Mouse (Mus musculus) embryonic facial prominence, embryonic 11.5 days (tissue): ENCODE data around the gene T2. TPM values are rescaled to one million over a fixed set of nuclear protein-coding genes. Genes with fewer than 3 reads are reported as not detected.
A peak's percentile ranks its signal among the peaks of the same experiment; 100 is the strongest.

Experiments
- ATAC-seq: fragments of 200-750 bp; cut with Nextera tagmentation; replicated peaks from 2 replicates; pipeline ENCODE4 v1.8.0; 2017; ENCODE audit warnings: low read depth; ENCODE audit not compliant: insufficient number of reproducible peaks, low FRiP score, low TSS enrichment
- DNase-seq: peaks from one replicate; pipeline ENCODE4 v3.0.0-alpha.2; 2015; ENCODE audit warnings: low spot score
- H3K27ac ChIP-seq: fragments of 300-500 bp; sonication (generic); replicated peaks from 2 replicates; pipeline ENCODE4 v1.5.1; 2014; ENCODE audit warnings: mild to moderate bottlenecking, low read depth, low read length, control low read depth
- H3K27me3 ChIP-seq: fragments of 300-500 bp; sonication (generic); 2 replicates; pipeline ENCODE4 v1.6.1; 2014; ENCODE audit warnings: mild to moderate bottlenecking, low read length, moderate library complexity, mixed read lengths; ENCODE audit not compliant: control insufficient read depth, insufficient read depth
- H3K36me3 ChIP-seq: fragments of 300-500 bp; sonication (generic); replicated peaks from 2 replicates; pipeline ENCODE4 v1.6.1; 2014; ENCODE audit warnings: low read depth, mild to moderate bottlenecking, low read length, moderate library complexity, mixed read lengths; ENCODE audit not compliant: control insufficient read depth, insufficient read depth
- H3K4me1 ChIP-seq: fragments of 300-500 bp; sonication (generic); 2 replicates; pipeline ENCODE4 v1.6.1; 2014; ENCODE audit warnings: low read length, mixed read lengths; ENCODE audit not compliant: control insufficient read depth, insufficient read depth
- H3K4me2 ChIP-seq: fragments of 300-500 bp; sonication (generic); 2 replicates; pipeline ENCODE4 v1.6.1; 2014; ENCODE audit warnings: low read depth, mild to moderate bottlenecking, control low read depth, low read length, moderate library complexity
- H3K4me3 ChIP-seq: fragments of 300-500 bp; sonication (generic); 2 replicates; pipeline ENCODE4 v1.5.1; 2014; ENCODE audit warnings: low read depth, low read length, control low read depth
- H3K9ac ChIP-seq: fragments of 300-500 bp; sonication (generic); replicated peaks from 2 replicates; pipeline ENCODE4 v1.6.1; 2014; ENCODE audit warnings: mild to moderate bottlenecking, control low read depth, low read length
- H3K9me3 ChIP-seq: fragments of 300-500 bp; sonication (generic); replicated peaks from 2 replicates; pipeline ENCODE4 v1.6.1; 2016; ENCODE audit warnings: mild to moderate bottlenecking, low read length, inconsistent platforms, mixed read lengths; ENCODE audit not compliant: control insufficient read depth
- WGBS: fragments of 180-500 bp; shearing (Covaris S2); extraction: QIAGEN DNeasy Blood & Tissue Kit; methylation state at CpG from one replicate; pipeline ENCODE4 v1.1.7; 2014; 5-methylcytosine and 5-hydroxymethylcytosine counted together
- polyA plus RNA-seq: library from polyadenylated mRNA; unstranded; fragments of >200 nt; fragmentation: Nextera tagmentation; extraction: Ambion mirVana; gene quantifications from 2 replicates; pipeline ENCODE4 v1.2.1, GENCODE M21; 2014

Gene T2
- polyA plus RNA-seq, 1 experiment from 2014 or later = 1.2 TPM

DNA sequence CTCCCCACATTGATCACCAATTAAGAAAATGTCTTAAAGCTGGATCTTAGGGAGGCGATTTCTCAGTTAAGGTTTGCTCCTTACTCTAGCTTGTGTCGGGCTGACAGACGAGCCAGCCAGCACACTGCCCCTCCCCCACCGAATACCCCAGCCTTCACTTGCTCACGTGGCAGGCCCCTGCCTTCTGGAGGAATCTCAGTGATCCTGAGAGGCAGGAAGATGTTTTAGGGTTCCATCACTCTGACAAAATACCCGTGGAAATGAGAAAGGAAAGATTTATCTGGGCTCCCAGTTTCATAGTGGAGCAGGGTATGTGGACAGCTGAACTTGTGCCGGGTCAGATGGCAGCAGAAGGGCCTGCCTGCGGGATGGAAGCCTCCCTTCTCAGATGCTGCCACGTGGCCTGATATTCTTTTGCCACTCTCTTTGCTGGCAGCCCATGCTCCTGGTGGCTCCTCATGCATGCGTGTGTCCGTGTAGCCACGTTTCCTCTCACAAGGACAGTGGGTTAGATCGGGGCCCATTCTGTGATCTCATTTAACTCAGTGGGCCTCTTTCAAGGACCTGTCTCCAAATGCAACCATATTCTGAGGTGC is 14.9 kb downstream of the T2 start:
- no peaks in the 10 kb centered on the region for H3K27me3 ChIP-seq
- ATAC-seq (no peak), DNase-seq (peak; percentile 64)
- H3K4me2 ChIP-seq = 0 out of 2 replicates have a peak overlapping the region, but pooled peaks have one; percentile 5
- H3K9me3 ChIP-seq = no peaks in the 10 kb centered on the region
- peak overlapping the region; percentile 29; the same call in 1 of the 2 replicates for H3K9ac ChIP-seq
- no peak overlapping the region for H3K27ac ChIP-seq
- no peak overlapping the region for H3K4me3 ChIP-seq
- 25% methylated on average over 13 of the region's 13 CpGs for WGBS
- H3K36me3 ChIP-seq = no peaks in the 10 kb centered on the region
- peaks cover 12% of the 10 kb centered on the region for H3K4me1 ChIP-seq

DNA sequence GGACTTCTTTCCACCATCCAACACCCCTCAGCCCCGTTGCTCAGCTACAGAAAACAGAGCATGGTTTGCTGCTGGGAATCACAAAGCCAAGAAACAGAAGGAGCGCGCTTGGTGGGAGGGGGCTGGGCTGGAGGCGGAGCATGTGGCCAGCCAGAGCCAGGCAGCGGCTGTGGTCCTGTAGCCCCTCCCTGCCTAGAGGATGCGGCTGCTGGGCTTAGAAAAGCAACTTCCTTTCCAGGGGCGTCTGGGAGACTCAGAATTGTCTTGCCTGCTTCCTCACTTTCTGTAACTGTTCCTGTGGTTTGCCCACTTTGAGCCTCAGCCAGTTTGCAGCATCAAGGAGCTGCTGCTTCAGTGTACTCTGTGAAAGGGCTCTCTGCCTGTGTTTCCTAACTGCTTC is 16.0 kb downstream of the T2 start:
- peaks cover 12% of the 10 kb centered on the region for H3K4me1 ChIP-seq

DNA sequence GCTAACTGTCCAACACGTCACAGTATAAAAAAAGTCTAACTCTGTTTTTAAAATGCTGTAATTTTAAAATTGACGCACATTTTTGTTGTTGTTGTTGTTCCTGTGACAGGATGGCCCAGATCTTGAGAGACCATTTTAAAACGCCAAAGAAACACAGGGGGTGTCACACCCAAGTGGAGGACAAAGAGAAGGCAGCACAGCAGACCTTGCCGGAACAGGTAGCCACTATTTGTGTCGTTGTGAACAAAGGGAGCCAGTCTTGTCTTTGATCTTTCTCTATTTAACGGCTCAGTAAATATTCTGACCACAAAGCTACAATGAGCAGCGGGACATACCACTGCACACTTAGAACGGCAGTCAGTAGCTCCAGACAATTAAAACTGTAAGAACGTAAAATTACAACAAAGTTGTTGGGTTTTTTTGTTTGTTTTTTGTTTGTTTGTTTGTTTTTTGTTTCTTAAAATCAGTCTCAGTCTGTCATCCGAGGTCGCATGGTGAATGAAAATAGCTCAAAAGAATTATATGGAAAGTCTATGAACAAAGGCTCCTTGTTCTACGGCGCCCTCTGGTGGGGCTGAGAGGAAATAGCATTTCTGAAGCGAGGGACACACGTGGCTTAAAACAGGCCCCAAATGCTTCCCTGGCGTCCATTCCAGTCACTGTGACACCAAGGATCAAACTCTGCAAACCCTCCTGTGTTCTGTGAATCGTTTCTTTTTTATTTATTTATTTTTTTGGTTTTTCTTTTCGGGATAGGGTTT is 16.7 kb downstream of the T2 start:
- no peaks in the 10 kb centered on the region for H3K27me3 ChIP-seq
- H3K4me3 ChIP-seq = peak overlapping the region; percentile 14
- no peaks in the 10 kb centered on the region for H3K36me3 ChIP-seq
- no peak for ATAC-seq
- H3K27ac ChIP-seq = peak overlapping the region; percentile 63
- H3K9me3 ChIP-seq = no peaks in the 10 kb centered on the region
- 2% methylated on average over 18 of the region's 18 CpGs for WGBS
- H3K9ac ChIP-seq = peak overlapping the region; percentile 64
- DNase-seq = peak; percentile 89
- H3K4me2 ChIP-seq = peak overlapping the region; percentile 31
- H3K4me1 ChIP-seq = peaks cover 12% of the 10 kb centered on the region

More for the DNA sequence above, 16.0 kb downstream of the T2 start:
- Histone ChIP-seq H3K9ac (peak overlapping the region; percentile 64), H3K4me2 (peak overlapping the region; percentile 31), H3K27ac (peak overlapping the region; percentile 63), H3K9me3 (no peaks in the 10 kb centered on the region), H3K4me3 (peak overlapping the region; percentile 14), H3K36me3 (no peaks in the 10 kb centered on the region), H3K27me3 (no peaks in the 10 kb centered on the region)
- peak; percentile 90 for DNase-seq
- peak; percentile 79 for ATAC-seq
- 0% methylated on average over 7 of the region's 7 CpGs for WGBS

DNA sequence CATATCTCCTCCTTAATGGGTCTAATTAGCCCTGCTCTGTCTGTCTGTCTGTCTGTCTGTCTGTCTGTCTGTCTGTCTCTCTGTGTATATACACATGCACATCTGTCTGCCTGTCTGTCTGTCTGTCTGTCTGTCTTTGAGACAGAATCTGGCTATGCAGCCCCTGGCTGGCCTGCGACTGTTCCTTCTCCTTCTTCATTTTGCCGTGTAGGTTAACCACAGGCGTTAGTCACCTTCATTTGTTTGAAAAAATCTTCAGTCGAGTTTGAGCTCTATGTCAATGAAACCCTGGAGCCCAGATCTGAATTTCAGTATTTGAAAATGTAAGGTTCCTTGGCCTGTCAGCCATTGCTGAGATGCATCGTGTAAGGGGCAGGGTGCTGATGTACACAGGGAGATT is 21.5 kb downstream of the T2 start:
- H3K27ac ChIP-seq = no peak overlapping the region
- no peak for DNase-seq
- no peak overlapping the region for H3K4me2 ChIP-seq
- no peaks in the 10 kb centered on the region for H3K9me3 ChIP-seq
- ATAC-seq = no peak
- WGBS = 60% methylated on average over 5 of the region's 5 CpGs
- no peak overlapping the region for H3K9ac ChIP-seq
- H3K4me3 ChIP-seq = no peak overlapping the region
- H3K36me3 ChIP-seq = no peaks in the 10 kb centered on the region
- no peaks in the 10 kb centered on the region for H3K4me1 ChIP-seq
- H3K27me3 ChIP-seq = no peaks in the 10 kb centered on the region

DNA sequence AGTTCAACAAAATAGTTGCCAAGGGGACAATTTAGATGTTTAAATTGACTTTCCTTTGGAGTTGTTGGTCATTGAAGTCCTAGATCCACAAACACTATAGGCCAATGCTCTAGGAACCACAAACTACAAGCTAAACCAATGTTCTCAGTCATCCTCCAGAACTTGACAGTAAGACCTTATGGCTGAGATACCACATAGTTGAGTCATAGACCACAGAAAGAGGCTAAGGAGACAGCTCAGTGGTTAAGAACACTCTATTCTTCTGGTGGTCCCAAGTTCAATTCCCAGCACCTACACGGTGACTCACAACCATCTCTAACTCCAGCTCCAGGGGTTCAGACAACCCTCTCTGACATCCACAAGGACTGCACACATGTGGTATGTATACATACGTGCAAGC is 29.6 kb downstream of the T2 start:
- no peak overlapping the region for H3K27ac ChIP-seq
- no peaks in the 10 kb centered on the region for H3K9me3 ChIP-seq
- DNase-seq (no peak), ATAC-seq (no peak)
- no peak overlapping the region for H3K4me2 ChIP-seq
- 97% methylated on average over 2 of the region's 2 CpGs for WGBS
- H3K27me3 ChIP-seq = peaks cover 21% of the 10 kb centered on the region
- H3K9ac ChIP-seq = no peak overlapping the region
- no peak overlapping the region for H3K4me3 ChIP-seq
- no peaks in the 10 kb centered on the region for H3K4me1 ChIP-seq
- no peaks in the 10 kb centered on the region for H3K36me3 ChIP-seq

DNA sequence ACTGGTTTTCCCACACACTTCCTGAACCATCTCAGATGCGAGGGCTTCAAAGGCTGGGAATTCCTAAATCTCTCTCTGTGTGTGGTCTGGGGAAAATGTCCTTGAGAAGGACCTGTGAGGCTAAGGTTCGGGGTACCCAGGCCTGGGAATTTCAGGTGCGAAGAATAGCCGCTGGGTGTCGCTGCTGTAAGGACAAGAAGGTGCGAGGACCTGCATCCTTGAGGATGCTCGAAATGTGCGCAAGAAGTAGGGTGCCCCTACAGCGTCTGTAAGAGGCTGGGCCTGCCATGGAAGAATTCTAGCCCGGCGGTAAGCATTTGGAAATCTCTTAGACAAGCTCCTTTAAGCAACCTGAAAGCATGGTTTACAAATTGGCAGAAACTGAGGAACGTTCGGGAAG is 32.7 kb downstream of the T2 start:
- Histone ChIP-seq H3K36me3 (no peaks in the 10 kb centered on the region), H3K9ac (no peak overlapping the region), H3K9me3 (no peaks in the 10 kb centered on the region), H3K27me3 (peaks cover 26% of the 10 kb centered on the region), H3K27ac (no peak overlapping the region), H3K4me1 (no peaks in the 10 kb centered on the region), H3K4me2 (no peak overlapping the region), H3K4me3 (no peak overlapping the region)
- DNase-seq (peak; percentile 74), ATAC-seq (no peak)
- WGBS = 2% methylated on average over 13 of the region's 13 CpGs

DNA sequence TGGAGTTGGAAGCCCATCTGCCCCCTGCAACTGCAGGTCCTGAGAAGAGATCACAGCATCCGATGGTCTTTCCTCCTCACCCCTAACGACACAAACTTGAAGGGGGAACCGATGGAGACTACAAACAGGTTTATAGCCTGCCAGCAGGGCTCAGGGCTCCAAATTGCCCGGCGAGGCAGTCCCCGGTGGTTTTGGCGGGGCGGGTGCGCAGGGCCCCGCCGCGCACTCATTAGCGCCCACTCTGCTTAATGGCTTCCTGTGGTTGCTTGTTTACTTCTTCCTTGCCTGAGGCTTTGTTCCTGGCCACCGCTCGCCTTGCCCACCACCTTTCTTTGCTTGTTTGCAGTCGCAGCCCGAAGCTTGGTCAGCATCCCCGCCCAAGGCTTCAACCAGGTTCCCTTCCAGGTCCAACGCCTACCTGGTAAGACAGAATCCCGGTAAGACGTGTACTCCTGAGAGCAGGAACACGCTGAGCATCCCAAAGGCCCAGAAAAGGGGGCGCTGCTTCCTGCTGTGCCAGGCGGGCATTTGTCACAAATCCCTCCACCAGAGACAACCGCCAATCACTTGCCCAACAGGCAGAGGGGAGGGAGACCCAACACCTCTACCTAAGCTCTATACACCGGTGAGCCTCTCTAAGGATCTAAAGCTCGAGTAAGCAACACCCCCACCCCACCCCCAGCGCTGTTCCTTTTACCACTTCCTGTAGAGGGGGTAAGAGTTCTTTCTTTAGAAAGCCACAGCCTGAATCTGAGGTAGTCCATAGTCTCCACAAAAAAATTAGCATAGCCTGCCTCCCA is 33.4 kb downstream of the T2 start:
- WGBS = 1% methylated on average over 28 of the region's 28 CpGs
- Histone ChIP-seq H3K27ac (no peak overlapping the region), H3K36me3 (no peaks in the 10 kb centered on the region), H3K9me3 (no peaks in the 10 kb centered on the region), H3K4me2 (peak overlapping the region; percentile 5), H3K4me1 (no peaks in the 10 kb centered on the region), H3K9ac (no peak overlapping the region), H3K4me3 (no peak overlapping the region), H3K27me3 (peaks cover 26% of the 10 kb centered on the region)
- ATAC-seq (no peak), DNase-seq (no peak)

DNA sequence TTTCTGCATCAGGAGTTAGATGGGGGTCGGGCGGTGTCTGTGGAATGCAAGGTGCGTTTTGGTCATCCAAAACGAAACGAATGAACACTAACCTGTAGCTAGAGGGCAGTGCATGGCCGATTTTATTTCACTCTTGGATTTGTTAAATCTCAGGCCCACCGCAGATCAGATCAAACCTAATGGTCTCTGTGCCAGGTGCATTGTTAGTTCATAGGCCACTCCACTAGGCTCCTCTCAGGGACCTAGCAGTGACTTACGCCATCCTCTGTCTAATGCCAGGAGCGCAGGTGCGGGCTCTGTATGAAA is 34.0 kb downstream of the T2 start:
- ATAC-seq (no peak), DNase-seq (no peak)
- Histone ChIP-seq H3K4me3 (no peak overlapping the region), H3K4me1 (no peaks in the 10 kb centered on the region), H3K4me2 (no peak overlapping the region; the same call in 1 of the 2 replicates), H3K36me3 (no peaks in the 10 kb centered on the region), H3K9me3 (no peaks in the 10 kb centered on the region), H3K27ac (no peak overlapping the region), H3K27me3 (peaks cover 26% of the 10 kb centered on the region), H3K9ac (no peak overlapping the region)
- WGBS = 3% methylated on average over 10 of the region's 10 CpGs
